Mouse (Mus musculus): ENCODE results near the gene Ddit4. TPM values are rescaled to one million over a fixed set of nuclear protein-coding genes. Genes with fewer than 3 reads are reported as not detected.
A peak's percentile ranks its signal among the peaks of the same experiment; 100 is the strongest.

Gene Ddit4
- polyA plus RNA-seq, 1 experiment from 2014 or later: 32.8 TPM

- Histone ChIP-seq H3K4me1 (peaks cover 35% of the 10 kb centered on the region), H3K27me3 (ENCODE audit: insufficient read depth, poor library complexity, severe bottlenecking) (0 out of 2 replicates have a peak, but pooled peaks cover 4% of the 10 kb centered on the region), H3K9me3 (no peaks in the 10 kb centered on the region), H3K4me3 (no peak overlapping the region), H3K36me3 (no peaks in the 10 kb centered on the region), H3K27ac (no peak overlapping the region)
- 90% methylated on average over 4 of the region's 4 CpGs for WGBS
- DNase-seq (ENCODE audit: low spot score): no peak
Observed at GRCm38 (mm10) chr10:59918111-59918510, 33.5 kb downstream of the Ddit4 start.

- H3K4me1 ChIP-seq: peaks cover 37% of the 10 kb centered on the region
- peak overlapping the region; percentile 55 for H3K4me3 ChIP-seq
- WGBS: 2% methylated on average over 10 of the region's 10 CpGs
Observed at GRCm38 (mm10) chr10:59916649-59917048, 35.0 kb downstream of the Ddit4 start.

GRCm38 (mm10) chr10:59916159-59916558, 35.5 kb downstream of the Ddit4 start:
- Histone ChIP-seq H3K27me3 (ENCODE audit: insufficient read depth, poor library complexity, severe bottlenecking) (peaks cover 11% of the 10 kb centered on the region; the same call in 1 of the 2 replicates), H3K27ac (peak overlapping the region; percentile 87), H3K4me1 (peaks cover 37% of the 10 kb centered on the region), H3K9me3 (no peaks in the 10 kb centered on the region), H3K36me3 (no peaks in the 10 kb centered on the region), H3K4me3 (peak overlapping the region; percentile 55)
- whole genome bisulfite sequencing: 1% methylated on average over 4 of the region's 4 CpGs
- no peak for DNase-seq (ENCODE audit: low spot score)

More at GRCm38 (mm10) chr10:59916649-59917048, 35.0 kb downstream of the Ddit4 start:
- Histone ChIP-seq H3K9me3 (no peaks in the 10 kb centered on the region), H3K27ac (peak overlapping the region; percentile 87), H3K36me3 (no peaks in the 10 kb centered on the region), H3K27me3 (ENCODE audit: insufficient read depth, poor library complexity, severe bottlenecking) (peaks cover 11% of the 10 kb centered on the region; the same call in 1 of the 2 replicates)
- peak; percentile 91 for DNase-seq (ENCODE audit: low spot score)

GRCm38 (mm10) chr10:59915196-59915962, 36.3 kb downstream of the Ddit4 start:
- Histone ChIP-seq H3K27me3 (ENCODE audit: insufficient read depth, poor library complexity, severe bottlenecking) (peaks cover 11% of the 10 kb centered on the region; the same call in 1 of the 2 replicates), H3K27ac (0 out of 2 replicates have a peak overlapping the region, but pooled peaks have one; percentile 8), H3K9me3 (no peaks in the 10 kb centered on the region), H3K4me1 (peaks cover 35% of the 10 kb centered on the region), H3K36me3 (no peaks in the 10 kb centered on the region), H3K4me3 (no peak overlapping the region)
- 84% methylated on average over 8 of the region's 8 CpGs for WGBS
- no peak for DNase-seq (ENCODE audit: low spot score)

GRCm38 (mm10) chr10:59911561-59912198, 40.0 kb downstream of the Ddit4 start:
- Histone ChIP-seq H3K27ac (peak overlapping the region; percentile 83), H3K4me1 (peaks cover 58% of the 10 kb centered on the region), H3K4me3 (peak overlapping the region; percentile 42), H3K27me3 (ENCODE audit: insufficient read depth, poor library complexity, severe bottlenecking) (peaks cover 11% of the 10 kb centered on the region; the same call in 1 of the 2 replicates), H3K9me3 (no peaks in the 10 kb centered on the region), H3K36me3 (no peaks in the 10 kb centered on the region)
- no peak for DNase-seq (ENCODE audit: low spot score)
- 3% methylated on average over 25 of the region's 25 CpGs for WGBS

- no peaks in the 10 kb centered on the region for H3K9me3 ChIP-seq
- peak overlapping the region; percentile 42; the same call in 1 of the 2 replicates for H3K4me3 ChIP-seq
- H3K27ac ChIP-seq: peak overlapping the region; percentile 83
- peaks cover 52% of the 10 kb centered on the region for H3K4me1 ChIP-seq
- peaks cover 11% of the 10 kb centered on the region; the same call in 1 of the 2 replicates for H3K27me3 ChIP-seq (ENCODE audit: insufficient read depth, poor library complexity, severe bottlenecking)
- no peak for DNase-seq (ENCODE audit: low spot score)
- 27% methylated on average over 6 of the region's 6 CpGs for WGBS
- H3K36me3 ChIP-seq: no peaks in the 10 kb centered on the region
Observed at GRCm38 (mm10) chr10:59911091-59911490, 40.5 kb downstream of the Ddit4 start.

GRCm38 (mm10) chr10:59909357-59909847, 42.2 kb downstream of the Ddit4 start:
- H3K36me3 ChIP-seq: no peaks in the 10 kb centered on the region
- peaks cover 46% of the 10 kb centered on the region for H3K4me1 ChIP-seq
- 4% methylated on average over 14 of the region's 14 CpGs for WGBS

GRCm38 (mm10) chr10:59908776-59909315, 42.8 kb downstream of the Ddit4 start:
- peak overlapping the region; percentile 25 for H3K4me3 ChIP-seq
- H3K27ac ChIP-seq: peak overlapping the region; percentile 91
- H3K36me3 ChIP-seq: no peaks in the 10 kb centered on the region
- peaks cover 46% of the 10 kb centered on the region for H3K4me1 ChIP-seq
- WGBS: 33% methylated on average over 7 of the region's 7 CpGs
- H3K27me3 ChIP-seq (ENCODE audit: insufficient read depth, poor library complexity, severe bottlenecking): peaks cover 11% of the 10 kb centered on the region; the same call in 1 of the 2 replicates
- H3K9me3 ChIP-seq: no peaks in the 10 kb centered on the region
- DNase-seq (ENCODE audit: low spot score): no peak

More at GRCm38 (mm10) chr10:59909357-59909847, 42.2 kb downstream of the Ddit4 start:
- Histone ChIP-seq H3K27me3 (ENCODE audit: insufficient read depth, poor library complexity, severe bottlenecking) (peaks cover 11% of the 10 kb centered on the region; the same call in 1 of the 2 replicates), H3K4me3 (peak overlapping the region; percentile 25), H3K27ac (peak overlapping the region; percentile 91), H3K9me3 (no peaks in the 10 kb centered on the region)
- DNase-seq (ENCODE audit: low spot score): no peak

GRCm38 (mm10) chr10:59907695-59908299, 43.8 kb downstream of the Ddit4 start:
- peak overlapping the region; percentile 91 for H3K27ac ChIP-seq
- WGBS: 41% methylated on average over 7 of the region's 7 CpGs
- H3K4me1 ChIP-seq: peaks cover 56% of the 10 kb centered on the region
- no peak for DNase-seq (ENCODE audit: low spot score)
- peak overlapping the region; percentile 22; the same call in 1 of the 2 replicates for H3K4me3 ChIP-seq
- H3K9me3 ChIP-seq: no peaks in the 10 kb centered on the region
- H3K27me3 ChIP-seq (ENCODE audit: insufficient read depth, poor library complexity, severe bottlenecking): peaks cover 8% of the 10 kb centered on the region; the same call in 1 of the 2 replicates
- no peaks in the 10 kb centered on the region for H3K36me3 ChIP-seq

GRCm38 (mm10) chr10:59907080-59907609, 44.5 kb downstream of the Ddit4 start:
- no peaks in the 10 kb centered on the region for H3K36me3 ChIP-seq
- no peak for DNase-seq (ENCODE audit: low spot score)
- no peaks in the 10 kb centered on the region for H3K9me3 ChIP-seq
- peaks cover 62% of the 10 kb centered on the region for H3K4me1 ChIP-seq
- H3K27me3 ChIP-seq (ENCODE audit: insufficient read depth, poor library complexity, severe bottlenecking): peaks cover 5% of the 10 kb centered on the region; the same call in 1 of the 2 replicates
- peak overlapping the region; percentile 91 for H3K27ac ChIP-seq
- WGBS: 65% methylated on average over 3 of the region's 3 CpGs
- H3K4me3 ChIP-seq: 0 out of 2 replicates have a peak overlapping the region, but pooled peaks have one; percentile 22

GRCm38 (mm10) chr10:59903170-59903569, 48.5 kb downstream of the Ddit4 start:
- Histone ChIP-seq H3K36me3 (peaks cover 5% of the 10 kb centered on the region), H3K4me3 (no peak overlapping the region), H3K27ac (peak overlapping the region; percentile 37; the same call in 1 of the 2 replicates), H3K27me3 (ENCODE audit: insufficient read depth, poor library complexity, severe bottlenecking) (no peaks in the 10 kb centered on the region), H3K4me1 (peaks cover 68% of the 10 kb centered on the region), H3K9me3 (no peaks in the 10 kb centered on the region)
- DNase-seq (ENCODE audit: low spot score): no peak
- 57% methylated on average over 7 of the region's 7 CpGs for WGBS

- 73% methylated on average over 8 of the region's 8 CpGs for WGBS
- H3K4me1 ChIP-seq: peaks cover 66% of the 10 kb centered on the region
- peak overlapping the region; percentile 37; the same call in 1 of the 2 replicates for H3K27ac ChIP-seq
Observed at GRCm38 (mm10) chr10:59902606-59902990, 49.0 kb downstream of the Ddit4 start.

More at GRCm38 (mm10) chr10:59902606-59902990, 49.0 kb downstream of the Ddit4 start:
- Histone ChIP-seq H3K36me3 (peaks cover 9% of the 10 kb centered on the region), H3K27me3 (ENCODE audit: insufficient read depth, poor library complexity, severe bottlenecking) (no peaks in the 10 kb centered on the region), H3K4me3 (no peak overlapping the region), H3K9me3 (no peaks in the 10 kb centered on the region)
- no peak for DNase-seq (ENCODE audit: low spot score)
